Mouse (Mus musculus) C2C12 (cell line): ENCODE data around the gene Clpb.

ENCODE experiments used
- CEBPB ChIP-seq: IDR thresholded peaks from one replicate; pipeline ENCODE4 v1.6.1; 2011; ENCODE audit warnings: low read depth, mild to moderate bottlenecking, control low read depth, moderate library complexity
- CTCF ChIP-seq: IDR thresholded peaks from one replicate; pipeline ENCODE4 v1.5.1; 2011; ENCODE audit not compliant: control insufficient read depth, insufficient read depth, insufficient read length
- FOSL1 ChIP-seq: IDR thresholded peaks from one replicate; pipeline ENCODE4 v1.8.0; 2011; ENCODE audit warnings: mild to moderate bottlenecking, low read length; ENCODE audit not compliant: poor library complexity, insufficient read depth, severe bottlenecking
- MAX ChIP-seq: IDR thresholded peaks from one replicate; pipeline ENCODE4 v1.6.1; 2011; ENCODE audit warnings: mild to moderate bottlenecking, control low read depth
- MYOD1 ChIP-seq: IDR thresholded peaks from one replicate; pipeline ENCODE4 v1.6.1; 2011; ENCODE audit warnings: low read depth; ENCODE audit not compliant: control insufficient read depth, insufficient read length
- MYOG ChIP-seq: IDR thresholded peaks from one replicate; pipeline ENCODE4 v1.6.1; 2011; ENCODE audit not compliant: control insufficient read depth, insufficient read length; ENCODE audit errors: extremely low read depth
- USF1 ChIP-seq: IDR thresholded peaks from one replicate; pipeline ENCODE4 v1.6.1; 2011; ENCODE audit warnings: low read depth, mild to moderate bottlenecking, control low read depth, moderate library complexity

DNA sequence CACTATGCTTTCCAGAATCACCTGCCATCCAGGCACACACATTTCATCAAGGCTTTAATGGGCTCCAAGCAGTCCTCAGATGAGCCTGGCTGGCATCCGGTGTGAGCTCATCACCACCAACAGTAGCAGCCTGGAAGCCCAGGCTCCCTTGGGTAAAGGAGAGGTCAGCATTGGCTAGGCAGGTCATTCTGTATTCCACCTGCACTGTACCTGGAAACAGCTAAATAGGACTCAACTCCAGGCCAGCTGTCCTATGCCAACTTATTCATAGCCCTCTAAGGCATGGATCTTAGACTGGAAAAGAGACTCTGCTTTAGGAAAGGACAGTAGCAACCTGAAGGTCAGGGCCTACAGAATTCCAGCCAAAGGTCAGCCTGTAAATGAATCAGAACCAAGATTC, 68.7 kb downstream of the Clpb start:
- TF ChIP-seq FOSL1 (no peak), CTCF (no peak), MYOG (no peak), CEBPB (no peak), MAX (no peak), USF1 (no peak), MYOD1 (no peak)
